Mouse (Mus musculus): ENCODE measurements around the gene Col6a4. TPM values are rescaled to one million over a fixed set of nuclear protein-coding genes. Genes with fewer than 3 reads are reported as not detected.

Col6a4 gene
- polyA plus RNA-seq, 1 experiment from 2014 or later = 0.26 TPM

GRCm38 (mm10) chr9:105976314-105976713 lies 120.3 kb downstream of the Col6a4 start:
- Histone ChIP-seq H3K4me3 (no peak overlapping the region), H3K9me3 (no peaks in the 10 kb centered on the region), H3K4me1 (replicated peaks) (no peaks in the 10 kb centered on the region), H3K36me3 (no peaks in the 10 kb centered on the region), H3K27ac (no peak overlapping the region), H3K27me3 (ENCODE audit: insufficient read depth, poor library complexity, severe bottlenecking) (peaks cover 4% of the 10 kb centered on the region; the same call in 1 of the 2 replicates)
- DNase-seq (ENCODE audit: low spot score) = no peak
- 45% methylated on average over 6 of the region's 6 CpGs for WGBS

GRCm38 (mm10) chr9:105973736-105974135 lies 122.8 kb downstream of the Col6a4 start:
- no peaks in the 10 kb centered on the region for H3K9me3 ChIP-seq
- 93% methylated on average over 1 of the region's 1 CpGs for WGBS
- peaks cover 4% of the 10 kb centered on the region; the same call in 1 of the 2 replicates for H3K27me3 ChIP-seq (ENCODE audit: insufficient read depth, poor library complexity, severe bottlenecking)
- H3K27ac ChIP-seq = no peak overlapping the region
- no peaks in the 10 kb centered on the region for H3K36me3 ChIP-seq
- DNase-seq (ENCODE audit: low spot score) = no peak
- no peaks in the 10 kb centered on the region for H3K4me1 ChIP-seq (replicated peaks)
- no peak overlapping the region for H3K4me3 ChIP-seq

GRCm38 (mm10) chr9:105972031-105972430 lies 124.6 kb downstream of the Col6a4 start:
- DNase-seq (ENCODE audit: low spot score) = no peak
- Histone ChIP-seq H3K27ac (no peak overlapping the region), H3K4me3 (no peak overlapping the region), H3K36me3 (no peaks in the 10 kb centered on the region), H3K27me3 (ENCODE audit: insufficient read depth, poor library complexity, severe bottlenecking) (peaks cover 4% of the 10 kb centered on the region; the same call in 1 of the 2 replicates), H3K4me1 (replicated peaks) (no peaks in the 10 kb centered on the region), H3K9me3 (no peaks in the 10 kb centered on the region)
- whole genome bisulfite sequencing = 83% methylated on average over 3 of the region's 3 CpGs

- Histone ChIP-seq H3K4me1 (replicated peaks) (no peaks in the 10 kb centered on the region), H3K9me3 (no peaks in the 10 kb centered on the region), H3K4me3 (no peak overlapping the region), H3K27ac (no peak overlapping the region), H3K27me3 (ENCODE audit: insufficient read depth, poor library complexity, severe bottlenecking) (peaks cover 4% of the 10 kb centered on the region; the same call in 1 of the 2 replicates), H3K36me3 (no peaks in the 10 kb centered on the region)
- DNase-seq (ENCODE audit: low spot score) = no peak
- WGBS = 91% methylated on average over 14 of the region's 14 CpGs
Measured at GRCm38 (mm10) chr9:105971351-105971894, 125.2 kb downstream of the Col6a4 start.

- H3K27me3 ChIP-seq (ENCODE audit: insufficient read depth, poor library complexity, severe bottlenecking) = peaks cover 2% of the 10 kb centered on the region; the same call in 1 of the 2 replicates
- H3K27ac ChIP-seq = no peak overlapping the region
- no peaks in the 10 kb centered on the region for H3K36me3 ChIP-seq
- H3K4me3 ChIP-seq = no peak overlapping the region
- no peaks in the 10 kb centered on the region for H3K4me1 ChIP-seq (replicated peaks)
- 87% methylated on average over 5 of the region's 5 CpGs for WGBS
- no peaks in the 10 kb centered on the region for H3K9me3 ChIP-seq
- DNase-seq (ENCODE audit: low spot score) = no peak
Measured at GRCm38 (mm10) chr9:105970901-105971300, 125.7 kb downstream of the Col6a4 start.

GRCm38 (mm10) chr9:105967976-105968375 lies 128.6 kb downstream of the Col6a4 start:
- H3K27me3 ChIP-seq (ENCODE audit: insufficient read depth, poor library complexity, severe bottlenecking) = no peaks in the 10 kb centered on the region
- H3K27ac ChIP-seq = no peak overlapping the region
- H3K9me3 ChIP-seq = no peaks in the 10 kb centered on the region
- H3K4me1 ChIP-seq (replicated peaks) = no peaks in the 10 kb centered on the region
- H3K4me3 ChIP-seq = no peak overlapping the region
- no peak for DNase-seq (ENCODE audit: low spot score)
- 79% methylated on average over 5 of the region's 5 CpGs for WGBS
- H3K36me3 ChIP-seq = no peaks in the 10 kb centered on the region

GRCm38 (mm10) chr9:105960533-105960932 lies 136.1 kb downstream of the Col6a4 start, which contains the start of gene Col6a5:
Gene Col6a5 (minus strand): TSS chr9:105960643.
- Histone ChIP-seq H3K27ac (no peak within 1 kb of the TSS), H3K27me3 (ENCODE audit: insufficient read depth, poor library complexity, severe bottlenecking) (0 out of 2 replicates have a peak, but pooled peaks cover 9% of the 10 kb centered on the region), H3K36me3 (no peaks in the 10 kb centered on the region), H3K9me3 (no peaks in the 10 kb centered on the region), H3K4me3 (no peak within 1 kb of the TSS), H3K4me1 (replicated peaks) (peaks cover 4% of the 10 kb centered on the region; the same call in 1 of the 2 replicates)
- DNase-seq (ENCODE audit: low spot score) = no peak
- 16% methylated on average over 13 of the region's 13 CpGs for WGBS

GRCm38 (mm10) chr9:105959116-105959515 lies 137.5 kb downstream of the Col6a4 start:
- Histone ChIP-seq H3K36me3 (no peaks in the 10 kb centered on the region), H3K9me3 (no peaks in the 10 kb centered on the region), H3K27ac (no peak overlapping the region), H3K27me3 (ENCODE audit: insufficient read depth, poor library complexity, severe bottlenecking) (0 out of 2 replicates have a peak, but pooled peaks cover 9% of the 10 kb centered on the region), H3K4me3 (no peak overlapping the region), H3K4me1 (replicated peaks) (peaks cover 4% of the 10 kb centered on the region; the same call in 1 of the 2 replicates)
- DNase-seq (ENCODE audit: low spot score) = no peak
- WGBS = 74% methylated on average over 1 of the region's 1 CpGs

DNA sequence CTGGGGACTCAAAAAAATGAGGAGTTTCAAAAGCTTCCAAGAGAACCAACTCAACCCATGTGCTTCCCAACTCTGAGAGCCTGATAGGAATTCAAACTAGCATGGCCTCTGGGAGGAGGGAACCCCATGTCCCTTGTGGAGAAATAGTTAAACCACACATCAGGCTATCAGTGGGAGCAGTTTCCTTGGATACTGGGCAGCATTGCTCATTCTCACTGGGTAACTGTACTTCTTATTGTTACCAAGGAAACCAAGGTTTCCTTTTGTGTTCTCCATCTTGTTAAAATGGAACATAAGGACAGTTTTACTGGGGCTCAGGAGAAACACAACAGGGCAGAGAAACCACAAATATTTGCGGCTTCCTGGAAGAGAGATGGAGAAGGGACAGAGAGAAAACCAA lies 146.8 kb downstream of the Col6a4 start:
- H3K27me3 ChIP-seq (ENCODE audit: insufficient read depth, poor library complexity, severe bottlenecking) = no peaks in the 10 kb centered on the region
- H3K9me3 ChIP-seq = no peaks in the 10 kb centered on the region
- no peak overlapping the region for H3K27ac ChIP-seq
- 88% methylated on average over 1 of the region's 1 CpGs for WGBS
- no peak overlapping the region for H3K4me3 ChIP-seq
- no peaks in the 10 kb centered on the region for H3K4me1 ChIP-seq (replicated peaks)
- DNase-seq (ENCODE audit: low spot score) = no peak
- H3K36me3 ChIP-seq = no peaks in the 10 kb centered on the region

- H3K9me3 ChIP-seq = no peaks in the 10 kb centered on the region
- no peak overlapping the region for H3K4me3 ChIP-seq
- no peaks in the 10 kb centered on the region for H3K36me3 ChIP-seq
- H3K4me1 ChIP-seq (replicated peaks) = no peaks in the 10 kb centered on the region
- H3K27me3 ChIP-seq (ENCODE audit: insufficient read depth, poor library complexity, severe bottlenecking) = no peaks in the 10 kb centered on the region
- 86% methylated on average over 3 of the region's 3 CpGs for WGBS
- DNase-seq (ENCODE audit: low spot score) = no peak
- no peak overlapping the region for H3K27ac ChIP-seq
Measured at GRCm38 (mm10) chr9:105947577-105947976, 149.0 kb downstream of the Col6a4 start.

Other genes with a start within 250 kb of the Col6a4 start
- gene Col6a5, start 136.1 kb downstream of the Col6a4 start, polyA plus RNA-seq (2016; fragmentation: Nextera tagmentation; extraction: Ambion mirVana) = 0.07 TPM in 2 replicates
- gene Glyctk, start 61.4 kb upstream of the Col6a4 start, polyA plus RNA-seq (2016; fragmentation: Nextera tagmentation; extraction: Ambion mirVana) = 2.9 and 4.5 TPM in 2 replicates
- gene Wdr82, start 74.1 kb upstream of the Col6a4 start, polyA plus RNA-seq (2016; fragmentation: Nextera tagmentation; extraction: Ambion mirVana) = 25.8 and 29.9 TPM in 2 replicates
- gene Ppm1m, start 103.0 kb upstream of the Col6a4 start, polyA plus RNA-seq (2016; fragmentation: Nextera tagmentation; extraction: Ambion mirVana) = 47.3 and 48.6 TPM in 2 replicates
- 65.9 and 71.3 TPM in 2 replicates for gene Twf2, start 106.3 kb upstream of the Col6a4 start, polyA plus RNA-seq (2016; fragmentation: Nextera tagmentation; extraction: Ambion mirVana)
- not detected in 2 replicates for gene Tlr9, start 125.8 kb upstream of the Col6a4 start, polyA plus RNA-seq (2016; fragmentation: Nextera tagmentation; extraction: Ambion mirVana)
- 60.4 and 78.6 TPM in 2 replicates for gene Alas1, start 151.9 kb upstream of the Col6a4 start, polyA plus RNA-seq (2016; fragmentation: Nextera tagmentation; extraction: Ambion mirVana)
- gene Poc1a, start 184.3 kb upstream of the Col6a4 start, polyA plus RNA-seq (2016; fragmentation: Nextera tagmentation; extraction: Ambion mirVana) = 36.7 and 41.8 TPM in 2 replicates

Data from hindbrain, embryonic 10.5 days (tissue).